Mouse (Mus musculus) G1E (cell line): ENCODE results near the gene Maco1.

Source experiments
- CTCF ChIP-seq: IDR thresholded peaks from 2 replicates; pipeline ENCODE4 v1.5.1; 2012; ENCODE audit warnings: low read depth, low read length, inconsistent platforms, mixed read lengths
- GATA2 ChIP-seq: IDR thresholded peaks from 2 replicates; pipeline ENCODE4 v1.6.1; 2012; ENCODE audit warnings: low read depth, low read length, inconsistent platforms, borderline replicate concordance
- POLR2AphosphoS5 ChIP-seq: IDR thresholded peaks from 2 replicates; pipeline ENCODE4 v1.6.1; 2012; ENCODE audit warnings: low read depth, low read length, inconsistent platforms; ENCODE audit not compliant: insufficient replicate concordance

DNA sequence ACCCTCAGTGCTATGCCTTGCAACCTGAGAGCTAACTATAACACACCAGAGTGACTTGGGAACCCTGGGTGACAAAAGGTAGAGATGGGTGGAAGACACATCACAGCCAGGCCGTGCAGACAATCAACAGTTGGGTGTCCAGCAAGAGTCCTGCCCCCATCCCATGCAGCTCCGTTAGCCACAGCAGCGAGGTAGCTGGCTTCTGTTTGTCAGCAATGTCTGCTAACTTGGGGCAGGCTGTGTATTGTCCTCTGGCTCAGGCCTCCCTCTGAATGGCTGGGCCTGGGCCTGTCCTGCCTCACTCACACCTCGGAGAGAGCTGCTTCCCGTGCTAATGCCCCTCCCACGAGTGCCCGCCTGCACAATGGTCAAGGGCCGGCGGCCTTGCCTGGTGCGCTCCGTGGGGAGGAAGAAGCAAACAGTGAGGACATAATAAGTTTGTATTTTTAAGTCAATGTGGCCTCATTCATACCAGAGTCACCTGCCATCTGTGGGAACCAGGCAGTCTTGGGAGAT lies 100.2 kb downstream of the Maco1 start:
- TF ChIP-seq CTCF, result no peak
- no peak for TF ChIP-seq GATA2
- TF ChIP-seq POLR2AphosphoS5, result no peak
